Mouse (Mus musculus): ENCODE measurements at regions not wholly inside any gene's neighbourhood (a gene's known extent, or its start where the extent isn't known, plus 50 kb on each side); places are given as distances from the start of the nearest gene placed in this dataset.

- no peak for DNase-seq (ENCODE audit: low read depth, low spot score)
Measured at GRCm38 (mm10) chr8:115428528-115429290, 278.9 kb downstream of the Maf start.

- no peak for DNase-seq (ENCODE audit: low read depth, low spot score)
Measured at GRCm38 (mm10) chr8:115428022-115428421, 279.6 kb downstream of the Maf start.

- DNase-seq (ENCODE audit: low read depth, low spot score) = no peak
Measured at GRCm38 (mm10) chr8:115427490-115427889, 280.1 kb downstream of the Maf start.

GRCm38 (mm10) chr8:115426543-115426942 lies 281.1 kb downstream of the Maf start:
- DNase-seq (ENCODE audit: low read depth, low spot score) = no peak

- no peak for DNase-seq (ENCODE audit: low read depth, low spot score)
Measured at GRCm38 (mm10) chr8:115425360-115425759, 282.2 kb downstream of the Maf start.

GRCm38 (mm10) chr8:115423682-115424081 lies 283.9 kb downstream of the Maf start:
- peak; percentile 57 for DNase-seq (ENCODE audit: low read depth, low spot score)

- no peak for DNase-seq (ENCODE audit: low read depth, low spot score)
Measured at GRCm38 (mm10) chr8:115423056-115423455, 284.5 kb downstream of the Maf start.

- DNase-seq (ENCODE audit: low read depth, low spot score) = no peak
Measured at GRCm38 (mm10) chr8:115420536-115420935, 287.1 kb downstream of the Maf start.

- no peak for DNase-seq (ENCODE audit: low read depth, low spot score)
Measured at GRCm38 (mm10) chr8:115420131-115420530, 287.5 kb downstream of the Maf start.

- DNase-seq (ENCODE audit: low read depth, low spot score) = peak; percentile 38
Measured at GRCm38 (mm10) chr8:115418056-115418455, 289.5 kb downstream of the Maf start.

GRCm38 (mm10) chr8:115414061-115414473 lies 293.5 kb downstream of the Maf start:
- DNase-seq (ENCODE audit: low read depth, low spot score) = peak; percentile 94

- DNase-seq (ENCODE audit: low read depth, low spot score) = peak; percentile 82
Measured at GRCm38 (mm10) chr8:115411756-115412155, 295.8 kb downstream of the Maf start.

GRCm38 (mm10) chr8:115411061-115411460 lies 296.5 kb downstream of the Maf start:
- no peak for DNase-seq (ENCODE audit: low read depth, low spot score)

- DNase-seq (ENCODE audit: low read depth, low spot score) = no peak
Measured at GRCm38 (mm10) chr8:115410191-115410590, 297.4 kb downstream of the Maf start.

GRCm38 (mm10) chr8:115407535-115407934 lies 300.1 kb downstream of the Maf start:
- DNase-seq (ENCODE audit: low read depth, low spot score) = no peak

GRCm38 (mm10) chr8:115403601-115404000 lies 304.0 kb downstream of the Maf start:
- no peak for DNase-seq (ENCODE audit: low read depth, low spot score)

- no peak for DNase-seq (ENCODE audit: low read depth, low spot score)
Measured at GRCm38 (mm10) chr8:115402471-115403197, 305.0 kb downstream of the Maf start.

Data from A20 (cell line).